Mouse (Mus musculus) CD4-positive helper T cell, adult 2 months (primary cell): ENCODE results near the gene Jhy.

Experiments used
- DNase-seq: peaks from one replicate; pipeline ENCODE4 v3.0.0-alpha.2; 2012; ENCODE audit warnings: low read depth, missing footprints, low spot score

The Jhy gene

DNA sequence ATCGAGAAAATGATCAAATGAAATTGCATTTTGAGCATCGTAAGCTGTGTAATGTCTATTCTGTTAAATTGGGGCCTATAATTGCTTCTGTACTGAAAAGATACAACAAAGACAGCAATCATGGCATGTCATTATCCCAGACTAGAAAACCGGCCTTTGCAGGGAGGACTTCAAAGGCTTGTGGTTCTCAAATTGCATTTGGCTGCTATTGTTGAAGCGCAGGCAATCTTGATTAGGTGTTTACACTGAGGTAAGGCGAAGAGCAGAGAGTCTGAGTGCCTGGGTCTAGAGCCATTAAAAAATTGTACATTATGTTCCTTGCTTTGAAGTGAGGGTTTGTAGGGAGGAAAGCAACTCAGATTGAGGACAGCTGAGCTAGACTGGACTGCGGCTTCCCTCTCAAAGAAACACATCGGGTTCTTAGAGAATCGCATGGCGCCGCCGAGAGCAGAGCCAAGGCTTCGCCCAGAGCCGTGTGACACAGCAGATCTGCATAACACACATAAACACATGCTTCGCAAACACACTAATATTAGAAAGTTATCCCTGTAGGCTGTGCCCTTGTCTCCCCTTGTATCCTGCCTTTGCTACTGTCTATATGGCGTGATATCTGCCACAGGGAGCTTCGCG is 36.5 kb downstream of the Jhy start:
- no peak for DNase-seq

GRCm38 (mm10) chr9:40917871-40918613 is 45.9 kb downstream of the Jhy start:
- DNase-seq: no peak

- no peak for DNase-seq
Measured at GRCm38 (mm10) chr9:40908915-40909314, 55.0 kb downstream of the Jhy start.

DNA sequence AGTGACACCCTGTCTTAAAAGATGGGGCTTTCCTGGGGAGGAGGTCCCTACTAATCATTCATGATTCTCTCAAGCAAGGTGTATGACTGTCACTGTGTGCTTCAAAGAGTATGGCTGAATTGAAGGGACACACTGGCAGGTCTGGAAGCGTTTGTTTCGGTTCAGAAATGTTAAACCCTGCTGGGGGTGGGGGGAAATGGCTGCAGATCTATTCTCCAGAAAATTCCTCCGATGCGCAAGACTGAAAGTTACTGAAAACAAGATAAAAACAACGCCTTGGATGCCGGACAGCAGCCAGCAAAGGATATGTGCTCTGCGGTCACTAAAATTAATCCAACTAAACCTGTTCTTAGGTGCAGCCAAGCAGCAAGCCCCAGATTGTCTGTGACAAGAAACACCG is 55.5 kb downstream of the Jhy start:
- no peak for DNase-seq

- DNase-seq: no peak
Measured at GRCm38 (mm10) chr9:40907413-40907812, 56.5 kb downstream of the Jhy start.

DNA sequence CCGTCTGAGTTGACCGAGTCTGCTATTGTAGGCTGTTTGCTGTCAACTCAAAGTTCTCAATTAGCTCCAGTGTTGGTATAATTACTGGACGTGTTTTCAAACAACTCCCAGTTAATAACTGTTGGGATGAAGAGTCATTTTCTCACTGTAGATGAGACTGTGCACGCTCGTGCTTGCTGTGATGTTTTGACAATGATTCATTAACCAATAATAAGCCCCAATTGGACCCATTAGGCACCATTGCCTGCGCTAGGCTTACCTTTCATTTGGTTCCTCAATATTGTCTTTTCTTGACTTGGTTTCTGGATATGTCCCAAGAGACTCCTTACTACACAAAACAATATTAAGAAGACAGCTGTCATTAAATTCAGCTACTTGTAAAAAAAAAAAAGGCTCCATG is 71.5 kb downstream of the Jhy start:
- DNase-seq: no peak

- DNase-seq: no peak
Measured at GRCm38 (mm10) chr9:40889389-40889788, 74.5 kb downstream of the Jhy start.

- no peak for DNase-seq
Measured at GRCm38 (mm10) chr9:40885669-40886068, 78.2 kb downstream of the Jhy start.

GRCm38 (mm10) chr9:40878998-40879397 is 84.9 kb downstream of the Jhy start:
- DNase-seq: no peak

DNA sequence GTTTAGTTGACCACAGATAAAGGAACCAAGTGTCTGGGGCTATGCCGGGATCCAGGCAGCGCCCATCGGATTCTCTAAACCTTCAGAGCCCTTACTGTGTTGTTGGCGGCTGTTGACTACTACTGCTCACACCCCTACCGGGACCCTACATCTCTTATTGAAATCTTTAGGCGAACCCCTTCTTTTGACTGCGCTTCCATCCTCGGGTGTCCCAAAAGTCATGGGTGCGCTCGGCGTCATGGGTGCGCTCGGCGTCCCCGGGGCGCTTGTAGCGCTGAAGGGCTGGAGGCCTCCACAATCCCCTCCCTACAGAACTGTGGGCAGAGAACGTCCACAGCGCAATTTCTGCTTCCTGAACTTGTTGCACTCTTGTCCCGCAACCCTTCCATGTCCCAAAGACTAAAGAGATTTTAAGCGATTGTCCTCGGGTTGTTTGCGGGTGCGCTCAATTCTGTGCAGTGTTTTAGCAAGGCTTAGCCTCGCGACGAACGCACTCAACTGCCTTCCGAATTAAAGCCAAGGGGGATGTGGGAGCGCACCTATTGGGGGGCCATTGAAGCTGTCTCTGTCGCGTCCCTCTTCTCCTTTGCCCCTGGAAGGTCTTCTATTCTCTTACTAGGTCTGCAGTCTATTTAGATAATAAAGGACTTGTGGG is 85.5 kb downstream of the Jhy start:
- no peak for DNase-seq

DNA sequence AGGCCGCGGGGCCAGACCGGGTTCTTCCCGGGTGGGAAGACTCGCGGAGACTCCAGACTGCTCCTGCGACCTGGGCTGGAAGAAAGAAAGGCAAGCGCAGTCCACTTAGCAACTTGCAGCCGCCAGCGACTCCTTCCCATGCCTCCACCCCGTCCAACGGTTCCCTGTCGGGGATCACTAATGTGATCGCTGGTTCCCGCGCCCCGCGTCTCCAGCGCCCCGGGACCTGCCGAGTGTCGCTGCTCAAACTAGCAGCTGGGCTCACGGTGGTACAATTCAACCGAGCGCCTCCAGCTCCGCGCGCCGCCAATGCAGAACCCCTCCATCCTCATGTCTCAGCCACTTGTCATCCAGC is 86.1 kb downstream of the Jhy start:
- DNase-seq: no peak

- no peak for DNase-seq
Measured at GRCm38 (mm10) chr9:40877146-40877880, 86.6 kb downstream of the Jhy start.

GRCm38 (mm10) chr9:40876693-40877092 is 87.2 kb downstream of the Jhy start:
- no peak for DNase-seq

DNA sequence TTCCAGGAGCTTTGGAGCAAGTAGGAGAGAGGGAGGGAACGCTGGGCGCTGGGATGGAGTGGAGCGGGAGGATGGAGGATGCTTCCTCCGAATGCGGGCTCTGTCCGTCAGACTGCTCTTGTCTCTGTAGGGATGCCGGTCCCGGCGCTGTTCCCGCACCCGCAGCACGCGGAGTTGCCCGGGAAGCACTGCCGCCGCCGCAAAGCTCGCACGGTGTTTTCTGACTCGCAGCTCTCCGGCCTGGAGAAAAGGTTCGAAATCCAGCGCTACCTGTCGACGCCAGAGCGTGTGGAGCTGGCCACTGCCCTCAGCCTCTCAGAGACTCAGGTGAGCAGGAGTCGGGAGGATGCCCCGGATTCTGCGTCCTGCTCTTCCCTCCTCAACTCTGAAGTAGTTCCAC is 87.8 kb downstream of the Jhy start:
- no peak for DNase-seq

DNA sequence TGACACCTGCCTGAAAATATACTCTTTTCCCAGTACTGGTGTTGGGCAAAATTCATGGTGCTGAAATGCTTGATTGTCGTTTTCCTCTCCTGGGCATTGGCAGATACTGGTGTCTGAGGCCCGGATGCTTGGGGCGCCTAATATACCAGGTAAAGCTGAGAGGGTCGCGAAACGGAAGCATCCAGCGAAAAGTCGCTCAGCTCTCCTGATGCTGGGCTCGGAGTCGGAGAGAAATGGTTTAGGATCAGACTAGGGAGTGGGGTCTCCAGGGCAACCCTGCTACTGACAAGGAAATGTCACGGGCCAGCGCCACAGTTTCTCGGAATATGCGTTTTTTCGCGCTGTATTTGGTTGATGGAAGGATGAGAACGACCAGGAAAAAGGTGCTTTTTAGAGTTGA is 88.5 kb downstream of the Jhy start:
- no peak for DNase-seq

- no peak for DNase-seq
Measured at GRCm38 (mm10) chr9:40874961-40875360, 89.0 kb downstream of the Jhy start.

DNA sequence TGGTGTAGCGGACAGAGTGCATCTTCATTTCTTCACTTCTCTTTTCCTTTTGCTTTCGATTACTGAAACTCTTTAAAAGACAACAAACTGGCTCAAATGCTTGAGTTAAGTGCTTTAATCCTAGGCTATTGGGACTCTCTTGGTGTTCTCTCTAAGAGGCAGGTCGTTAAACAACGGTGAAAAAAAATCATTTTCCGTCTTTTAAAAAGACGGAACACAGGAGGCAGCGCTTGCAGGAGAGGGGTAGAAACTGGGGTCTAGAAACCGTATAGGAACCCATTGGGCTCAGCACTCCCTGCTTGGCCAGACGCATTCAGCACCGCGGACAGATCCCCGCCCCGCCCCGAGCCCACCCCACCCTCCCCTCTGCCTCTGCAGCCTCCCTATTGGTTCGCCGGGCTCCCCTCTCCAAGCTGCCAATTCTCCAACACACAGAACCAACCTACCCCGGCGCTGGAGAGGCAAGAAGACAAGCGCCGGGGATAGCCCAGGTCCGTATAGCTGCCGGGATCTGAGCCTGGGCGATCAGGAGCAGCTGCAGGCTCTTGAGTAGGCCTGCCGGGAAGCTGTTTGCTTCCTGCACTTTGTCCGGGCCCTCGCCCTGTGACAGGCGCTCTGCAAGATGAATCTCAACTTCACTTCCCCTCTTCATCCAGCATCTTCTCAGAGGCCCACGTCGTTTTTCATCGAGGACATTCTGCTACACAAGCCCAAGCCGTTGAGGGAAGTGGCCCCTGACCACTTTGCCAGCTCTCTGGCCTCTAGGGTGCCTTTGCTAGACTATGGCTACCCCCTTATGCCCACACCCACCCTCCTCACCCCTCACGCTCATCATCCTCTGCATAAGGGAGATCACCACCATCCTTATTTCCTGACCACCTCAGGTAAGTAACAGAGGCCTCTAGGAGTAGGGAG is 90.1 kb downstream of the Jhy start, which contains the start of gene Bsx:
Gene Bsx, plus strand, starts transcription at position 572 of the 915 bp plus-strand sequence.
- no peak for DNase-seq

- DNase-seq: peak; percentile 27
Measured at GRCm38 (mm10) chr9:40872156-40872478, 91.8 kb downstream of the Jhy start.

DNA sequence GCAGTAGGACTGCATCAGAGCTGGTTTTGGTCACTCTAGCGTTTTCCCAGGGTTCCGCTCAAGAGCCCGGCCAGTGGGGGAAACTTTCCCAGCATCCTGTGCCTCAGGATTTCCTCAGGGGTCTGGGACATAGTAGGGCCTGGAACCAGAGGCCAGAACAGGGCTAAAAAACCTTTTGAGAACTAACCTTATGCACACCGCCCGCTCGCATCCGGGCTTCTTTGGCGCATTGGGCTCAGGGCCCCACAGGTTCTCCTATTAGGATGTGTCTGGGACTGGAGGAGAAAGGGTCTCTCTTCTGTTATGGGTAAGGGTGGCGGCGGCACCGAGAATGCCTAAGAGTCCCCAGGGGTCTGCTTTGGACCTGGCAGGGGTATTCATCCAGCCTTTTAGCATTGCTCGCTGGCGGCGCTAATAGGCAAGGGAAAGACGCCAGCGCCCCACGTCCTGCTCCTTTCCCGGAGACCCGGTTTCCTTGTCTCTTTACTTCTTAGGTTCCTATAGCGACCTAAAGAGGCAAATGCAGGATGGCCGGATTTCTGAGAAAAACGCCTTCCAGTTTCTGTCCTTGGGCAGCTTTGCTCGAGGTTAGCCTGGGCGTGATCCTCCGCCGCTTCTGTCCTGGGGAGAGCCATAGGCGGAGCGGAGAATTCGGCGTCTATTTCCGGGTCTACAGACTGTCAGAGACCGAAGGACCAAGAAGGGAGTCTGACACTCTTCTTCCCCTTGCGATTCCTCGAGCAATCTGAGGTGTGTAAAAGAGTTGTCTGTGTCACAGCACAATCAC is 92.4 kb downstream of the Jhy start:
- DNase-seq: no peak

GRCm38 (mm10) chr9:40870331-40870730 is 93.6 kb downstream of the Jhy start:
- no peak for DNase-seq

DNA sequence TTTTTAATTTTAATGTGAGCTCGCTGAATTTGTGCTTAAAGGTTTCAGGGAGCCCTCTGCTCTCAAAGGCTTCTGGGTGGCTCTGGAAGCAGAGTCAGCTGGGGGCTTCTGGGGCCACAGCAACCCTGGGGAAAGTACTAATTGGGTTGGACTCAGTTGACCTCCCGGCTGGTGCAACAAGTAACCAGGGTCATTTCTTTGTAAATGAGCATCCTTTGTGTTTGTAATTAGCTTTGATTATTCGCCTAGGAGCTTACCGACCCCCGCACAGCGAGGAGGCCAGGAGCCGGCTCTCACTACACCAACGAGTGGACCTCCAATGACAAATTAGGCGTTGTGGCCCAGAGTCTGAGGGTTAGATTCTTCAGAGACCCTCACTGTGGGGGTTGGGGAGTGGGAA is 104.7 kb downstream of the Jhy start:
- DNase-seq: no peak
